Mouse (Mus musculus) olfactory bulb, adult 2 months (tissue): ENCODE measurements around the gene Mrm3.

Source experiments
- CTCF ChIP-seq: fragments of 200-500 bp; IDR thresholded peaks from 2 replicates; pipeline ENCODE4 v1.5.1; 2012; ENCODE audit warnings: low read depth, mild to moderate bottlenecking, low read length, moderate library complexity; ENCODE audit not compliant: insufficient read depth
- POLR2A ChIP-seq: fragments of 200-500 bp; IDR thresholded peaks from 2 replicates; pipeline ENCODE4 v1.6.1; 2012; ENCODE audit warnings: mild to moderate bottlenecking, low read depth, low read length, moderate library complexity; ENCODE audit not compliant: insufficient read depth

GRCm38 (mm10) chr11:76257386-76257785 is 13.9 kb downstream of the Mrm3 start:
- TF ChIP-seq CTCF (no peak), POLR2A (no peak)
